Mouse (Mus musculus) cerebellum, adult 2 months (tissue): ENCODE measurements around the gene Dnal4.

ENCODE experiments used
- CTCF ChIP-seq: fragments of 200-500 bp; IDR thresholded peaks from 2 replicates; pipeline ENCODE4 v1.5.1; 2011; ENCODE audit warnings: low read depth, mild to moderate bottlenecking, control low read depth, low read length, moderate library complexity, borderline replicate concordance; ENCODE audit not compliant: insufficient read depth
- POLR2A ChIP-seq: fragments of 200-500 bp; IDR thresholded peaks from 2 replicates; pipeline ENCODE4 v1.6.1; 2011; ENCODE audit warnings: low read length, control low read depth, borderline replicate concordance; ENCODE audit not compliant: insufficient read depth

GRCm38 (mm10) chr15:79751772-79752171 is 25.9 kb downstream of the Dnal4 start:
- no peak for TF ChIP-seq CTCF
- no peak for TF ChIP-seq POLR2A
